Mouse (Mus musculus): ENCODE data around the gene Actr1a. TPM values are rescaled to one million over a fixed set of nuclear protein-coding genes. Genes with fewer than 3 reads are reported as not detected.

The Actr1a gene
- polyA plus RNA-seq (2017; shearing (Covaris generic)), result 87.1 TPM

DNA sequence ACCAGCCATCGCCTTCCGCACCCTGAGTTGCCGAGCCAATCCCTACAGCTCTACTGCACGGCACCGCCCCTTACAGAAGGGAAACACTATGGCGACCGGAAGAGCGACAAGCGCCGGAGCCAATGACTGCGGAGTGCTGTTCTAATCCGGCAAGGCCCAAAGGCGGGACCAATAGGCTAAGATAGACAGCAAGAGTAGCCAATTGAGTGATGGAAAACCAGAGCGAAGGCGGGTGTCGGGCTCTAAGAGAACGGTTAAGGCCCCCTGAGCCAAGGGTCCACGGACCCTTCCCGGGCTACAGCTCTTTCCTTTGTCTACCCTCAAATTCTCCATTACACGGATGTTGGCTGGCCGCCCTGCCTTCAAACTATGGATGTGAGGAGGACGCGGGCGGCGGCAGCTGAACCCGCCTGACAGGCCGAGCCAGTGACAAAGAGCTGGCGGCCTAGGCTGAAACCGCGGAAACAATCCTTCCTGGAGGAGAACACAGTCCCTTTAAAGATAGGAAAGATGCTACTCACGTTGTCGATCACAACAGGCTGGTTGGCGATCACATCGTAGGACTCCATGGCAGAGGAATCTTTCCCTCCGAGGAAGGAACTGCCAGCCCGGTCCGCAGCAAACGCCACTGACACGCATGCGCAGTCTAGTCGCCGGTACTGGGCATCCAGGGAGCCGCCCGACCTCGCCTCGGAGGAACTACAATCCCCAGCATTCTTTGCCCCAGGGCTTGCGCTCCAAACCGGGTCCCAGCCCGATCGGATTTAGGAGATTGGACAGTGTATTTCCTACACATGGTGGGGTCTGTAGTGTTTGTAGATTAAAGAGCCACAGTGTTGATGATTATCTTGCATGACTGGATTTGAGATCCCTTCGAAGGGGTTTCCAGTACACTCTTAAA lies at the start of gene Actr1a:
Gene Actr1a, minus strand, starts transcription at position 640 of the 901 bp plus-strand sequence.

DNA sequence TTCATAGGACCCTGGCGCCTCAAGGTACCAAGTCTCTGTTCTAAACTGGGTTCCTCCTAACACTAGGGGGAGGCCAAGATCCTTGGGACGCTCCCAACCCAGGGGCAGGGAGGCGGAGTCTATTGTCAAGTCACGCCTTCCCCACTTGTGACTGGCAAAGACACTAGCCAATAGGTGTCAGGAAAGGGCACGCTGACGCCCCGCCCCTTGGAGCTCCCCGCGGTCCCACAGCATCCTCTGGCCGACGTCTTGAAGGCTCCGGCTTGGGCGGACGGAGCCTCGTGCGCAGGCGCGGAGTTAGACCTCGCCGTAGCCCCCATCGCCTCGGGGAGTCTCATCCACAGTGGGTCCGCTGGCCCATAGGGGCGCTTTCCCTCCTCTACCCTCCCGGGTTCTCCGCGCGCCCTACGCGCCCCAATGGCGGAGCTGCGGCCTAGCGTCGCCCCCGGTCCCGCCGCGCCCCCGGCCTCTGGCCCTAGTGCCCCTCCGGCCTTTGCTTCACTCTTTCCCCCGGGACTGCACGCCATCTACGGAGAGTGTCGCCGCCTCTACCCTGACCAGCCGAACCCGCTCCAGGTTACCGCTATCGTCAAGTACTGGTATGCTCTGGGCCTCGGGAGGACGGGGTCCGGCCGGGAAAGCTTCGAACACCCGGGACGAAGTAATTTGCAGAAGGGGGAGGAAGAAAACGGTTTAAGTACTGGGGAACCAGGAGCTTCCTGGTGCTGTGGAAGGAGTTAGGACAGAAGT lies 1.3 kb upstream of the Actr1a start, which contains the start of gene Sufu:
Gene Sufu, plus strand, starts transcription at position 211 of the 750 bp plus-strand sequence.

DNA sequence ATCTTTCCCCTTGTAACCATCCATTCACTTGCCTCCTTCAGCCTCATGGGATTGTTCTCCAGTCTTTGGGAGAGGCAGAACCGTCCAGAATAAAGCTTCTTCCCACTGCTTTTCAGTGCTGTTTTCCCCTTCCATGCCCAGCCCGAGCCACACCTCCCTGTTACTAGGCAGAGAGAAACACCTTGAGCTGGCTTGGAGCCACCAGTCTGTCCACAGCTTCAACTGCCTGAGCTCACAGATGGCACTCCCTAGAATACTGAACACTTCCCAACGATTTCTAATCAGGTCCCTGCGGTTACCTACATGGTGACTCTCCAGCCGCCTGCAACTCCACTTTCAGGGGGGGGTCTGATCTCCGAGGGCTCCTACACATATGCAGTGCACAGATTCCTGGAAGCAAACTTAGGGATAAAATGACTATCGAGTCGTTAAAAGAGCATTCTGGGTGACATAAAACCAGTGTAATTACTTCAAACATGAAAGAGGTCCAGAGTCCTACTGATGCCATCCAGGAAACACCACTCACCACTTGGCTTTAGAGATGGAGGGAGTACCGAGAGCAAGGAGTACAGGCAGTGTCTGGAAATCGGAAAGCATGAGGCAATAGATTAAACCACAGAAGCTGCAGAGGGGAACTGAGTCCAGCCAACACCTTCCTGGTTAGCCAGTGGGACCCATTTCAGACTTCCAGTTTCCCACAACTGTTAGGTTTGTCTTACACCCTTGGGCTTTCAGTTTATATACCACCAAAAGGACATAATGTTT lies 45.2 kb downstream of the Actr1a start, which contains the start of gene 2310034G01Rik:
Gene 2310034G01Rik, minus strand, starts transcription at position 135 of the 765 bp plus-strand sequence.

DNA sequence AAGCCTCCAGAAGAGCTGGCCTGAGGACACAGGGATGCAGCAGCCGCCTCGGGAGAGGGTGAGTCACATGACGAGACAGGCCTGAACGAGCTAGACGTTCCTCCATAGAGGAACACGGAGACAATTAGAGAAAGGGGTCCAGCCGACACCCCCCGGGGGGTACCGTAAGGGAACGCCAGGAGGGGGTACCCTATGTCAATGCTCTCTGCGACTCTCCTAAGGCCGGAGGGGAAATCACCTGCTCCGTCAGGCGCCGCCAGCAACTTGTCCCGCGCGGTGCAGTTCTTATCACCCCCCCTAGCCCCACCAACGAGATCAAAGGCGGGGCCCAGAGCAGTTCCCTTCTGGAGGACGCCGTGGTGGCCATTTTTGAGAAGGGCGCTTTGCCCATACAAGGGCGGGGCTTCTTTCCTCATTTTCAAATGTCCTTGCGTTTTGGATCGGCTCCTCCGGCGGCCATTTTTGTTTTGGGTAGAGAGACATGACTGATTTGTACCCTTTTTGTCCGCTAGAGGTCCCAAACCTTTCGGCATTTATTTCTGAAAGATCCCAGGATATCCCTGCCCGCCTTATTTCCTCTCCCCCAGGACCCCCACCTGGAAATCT lies 57.1 kb downstream of the Actr1a start, which contains the start of gene Cuedc2:
Gene Cuedc2, minus strand, starts transcription at position 372 of the 606 bp plus-strand sequence.

DNA sequence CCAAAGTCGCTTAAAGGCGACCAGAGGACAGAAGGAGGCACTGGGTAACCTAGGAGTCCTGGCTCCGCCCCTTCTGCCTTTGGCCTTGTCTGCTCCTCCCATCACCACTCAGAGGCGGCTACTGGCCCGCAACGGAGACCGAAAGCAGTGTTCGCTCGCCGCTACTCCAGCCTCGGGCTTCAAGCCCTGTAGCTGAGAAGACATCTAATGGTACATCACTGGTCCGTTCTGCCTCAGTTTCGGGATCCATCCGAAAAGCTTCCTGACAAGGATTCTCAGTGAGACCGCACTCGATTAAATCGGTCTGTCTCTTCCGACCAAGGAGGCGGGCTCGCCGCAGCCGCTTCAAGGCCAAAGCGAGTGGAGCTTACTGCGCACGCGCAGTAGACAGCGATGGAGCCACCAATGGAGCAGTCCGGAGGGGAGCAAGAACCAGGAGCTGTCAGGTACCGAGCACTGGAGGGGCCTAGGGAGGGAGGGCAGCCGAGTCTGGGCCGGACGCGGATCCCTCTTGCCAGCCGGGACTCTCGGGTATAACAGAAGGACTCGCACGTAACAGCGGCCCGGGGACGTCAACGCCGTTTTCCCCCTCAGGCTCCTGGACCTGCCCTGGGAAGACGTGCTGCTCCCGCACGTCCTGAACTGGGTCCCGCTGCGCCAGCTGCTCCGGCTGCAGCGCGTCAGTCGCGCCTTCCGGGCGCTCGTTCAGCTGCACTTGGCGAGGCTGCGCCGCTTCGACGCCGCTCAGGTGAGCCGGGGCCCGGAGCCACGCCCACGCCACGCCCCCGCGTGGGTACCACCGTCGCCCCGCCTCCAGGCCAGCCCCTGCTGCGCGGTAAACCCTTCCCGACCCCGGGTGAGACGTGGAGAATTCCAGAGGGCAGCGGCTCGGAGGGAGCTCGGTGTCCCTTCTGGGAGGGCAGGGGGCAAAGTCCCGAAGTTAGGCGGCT lies 67.2 kb downstream of the Actr1a start, which contains the start of gene Fbxl15:
Gene Fbxl15, plus strand, starts transcription at position 104 of the 950 bp plus-strand sequence.

Other genes starting within 250 kb of the Actr1a start
- gene Pitx3, start 247.4 kb downstream of the Actr1a start, polyA plus RNA-seq (2017; shearing (Covaris generic)), result not detected
- 67.5 TPM for gene Gbf1, start 243.2 kb downstream of the Actr1a start, polyA plus RNA-seq (2017; shearing (Covaris generic))
- 249 TPM for gene Nfkb2, start 91.4 kb downstream of the Actr1a start, polyA plus RNA-seq (2017; shearing (Covaris generic))
- 8.8 TPM for gene Psd, start 68.6 kb downstream of the Actr1a start, polyA plus RNA-seq (2017; shearing (Covaris generic))
- 10.5 TPM for gene Fbxl15, start 67.6 kb downstream of the Actr1a start, polyA plus RNA-seq (2017; shearing (Covaris generic))
- 16.6 TPM for gene Cuedc2, start 57.0 kb downstream of the Actr1a start, polyA plus RNA-seq (2017; shearing (Covaris generic))
- 12.0 TPM for gene Mfsd13a, start 54.6 kb downstream of the Actr1a start, polyA plus RNA-seq (2017; shearing (Covaris generic))
- not detected for gene 2310034G01Rik, start 45.4 kb downstream of the Actr1a start, polyA plus RNA-seq (2017; shearing (Covaris generic))
- 33.5 TPM for gene Sufu, start 1.1 kb upstream of the Actr1a start, polyA plus RNA-seq (2017; shearing (Covaris generic))
- gene Trim8, start 106.0 kb upstream of the Actr1a start, polyA plus RNA-seq (2017; shearing (Covaris generic)), result 80.2 TPM
- gene Arl3, start 177.4 kb upstream of the Actr1a start, polyA plus RNA-seq (2017; shearing (Covaris generic)), result 15.2 TPM
- gene Sfxn2, start 177.6 kb upstream of the Actr1a start, polyA plus RNA-seq (2017; shearing (Covaris generic)), result 10.4 TPM
- 71.2 TPM for gene Wbp1l, start 203.3 kb upstream of the Actr1a start, polyA plus RNA-seq (2017; shearing (Covaris generic))